Mouse (Mus musculus): Measurements from ENCODE around the gene Mllt3. TPM values are rescaled to one million over a fixed set of nuclear protein-coding genes. Genes with fewer than 3 reads are reported as not detected.
A peak's percentile ranks its signal among the peaks of the same experiment; 100 is the strongest.

The Mllt3 gene
- polyA plus RNA-seq, 1 experiment from 2014 or later: 72.4 TPM

- no peak for DNase-seq (ENCODE audit: low spot score)
- no peak overlapping the region for H3K9ac ChIP-seq (ENCODE audit: low read length)
- H3K36me3 ChIP-seq (ENCODE audit: control insufficient read depth, insufficient read depth, low read length): no peaks in the 10 kb centered on the region
- WGBS: 2% methylated on average over 18 of the region's 18 CpGs
- no peaks in the 10 kb centered on the region for H3K27me3 ChIP-seq (ENCODE audit: control insufficient read depth, insufficient read depth, low read length)
- H3K27ac ChIP-seq (ENCODE audit: low read depth, low read length): no peak overlapping the region
- H3K4me1 ChIP-seq (ENCODE audit: control insufficient read depth, insufficient read depth, low read length): peaks cover 10% of the 10 kb centered on the region
- H3K4me3 ChIP-seq (ENCODE audit: low read depth, low read length): peak overlapping the region; percentile 79
- H3K9me3 ChIP-seq (ENCODE audit: control insufficient read depth, low read length): no peaks in the 10 kb centered on the region
- peak overlapping the region; percentile 81 for H3K4me2 ChIP-seq (ENCODE audit: low read depth)
- no peak for ATAC-seq (ENCODE audit: insufficient read depth, low FRiP score, low TSS enrichment)
Measured at GRCm38 (mm10) chr4:88034387-88035157, 1.4 kb upstream of the Mllt3 start.

DNA sequence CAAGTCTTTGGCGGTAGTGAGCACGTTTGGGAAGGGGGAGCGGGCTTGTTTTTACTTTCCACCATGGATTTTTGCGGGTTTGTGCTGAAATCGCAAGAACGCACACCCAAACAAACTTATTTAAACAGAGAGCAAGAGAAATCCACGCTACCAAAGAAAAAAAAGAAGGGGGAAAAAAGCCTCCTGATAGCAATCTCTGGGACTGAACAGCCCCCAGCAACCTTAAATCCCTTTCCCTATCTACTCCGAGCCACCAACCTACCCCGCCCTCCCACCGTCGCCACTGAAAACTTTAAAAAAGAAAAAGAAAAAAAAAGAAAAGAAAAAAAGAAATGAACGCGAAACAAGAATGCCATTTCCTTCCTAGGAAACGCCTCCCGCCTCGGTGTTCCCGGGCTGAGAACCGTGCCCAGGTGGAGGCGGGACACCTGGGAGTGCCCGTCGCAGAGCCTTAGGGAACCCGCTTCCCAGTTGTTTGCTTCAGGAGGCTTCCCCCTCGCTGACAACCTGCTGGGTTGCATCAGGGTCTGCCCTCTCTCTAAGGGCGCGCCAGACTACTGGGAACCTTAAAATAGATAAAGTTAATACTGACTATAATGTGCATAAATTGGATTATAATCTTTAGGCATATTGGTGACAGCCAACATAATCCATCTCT, 694 bp upstream of the Mllt3 start:
- Histone ChIP-seq H3K4me3 (ENCODE audit: low read depth, low read length) (peak overlapping the region; percentile 79), H3K9ac (ENCODE audit: low read length) (peak overlapping the region; percentile 91), H3K9me3 (ENCODE audit: control insufficient read depth, low read length) (no peaks in the 10 kb centered on the region), H3K27ac (ENCODE audit: low read depth, low read length) (0 out of 2 replicates have a peak overlapping the region, but pooled peaks have one; percentile 95), H3K27me3 (ENCODE audit: control insufficient read depth, insufficient read depth, low read length) (no peaks in the 10 kb centered on the region), H3K4me1 (ENCODE audit: control insufficient read depth, insufficient read depth, low read length) (peaks cover 13% of the 10 kb centered on the region), H3K4me2 (ENCODE audit: low read depth) (peak overlapping the region; percentile 81), H3K36me3 (ENCODE audit: control insufficient read depth, insufficient read depth, low read length) (no peaks in the 10 kb centered on the region; the same call in 1 of the 2 replicates)
- no peak for ATAC-seq (ENCODE audit: insufficient read depth, low FRiP score, low TSS enrichment)
- no peak for DNase-seq (ENCODE audit: low spot score)
- WGBS: under 1% methylated on average over 25 of the region's 25 CpGs

GRCm38 (mm10) chr4:88032151-88033098, 739 bp downstream of the Mllt3 start:
- Histone ChIP-seq H3K27me3 (ENCODE audit: control insufficient read depth, insufficient read depth, low read length) (no peaks in the 10 kb centered on the region), H3K36me3 (ENCODE audit: control insufficient read depth, insufficient read depth, low read length) (no peaks in the 10 kb centered on the region; the same call in 1 of the 2 replicates), H3K4me3 (ENCODE audit: low read depth, low read length) (peak overlapping the region; percentile 79), H3K9me3 (ENCODE audit: control insufficient read depth, low read length) (no peaks in the 10 kb centered on the region), H3K27ac (ENCODE audit: low read depth, low read length) (peak overlapping the region; percentile 95), H3K4me1 (ENCODE audit: control insufficient read depth, insufficient read depth, low read length) (peaks cover 13% of the 10 kb centered on the region), H3K4me2 (ENCODE audit: low read depth) (peak overlapping the region; percentile 81), H3K9ac (ENCODE audit: low read length) (peak overlapping the region; percentile 91)
- under 1% methylated on average over 74 of the region's 100 CpGs for WGBS
- peak; percentile 77 for DNase-seq (ENCODE audit: low spot score)
- ATAC-seq (ENCODE audit: insufficient read depth, low FRiP score, low TSS enrichment): peak; percentile 79

DNA sequence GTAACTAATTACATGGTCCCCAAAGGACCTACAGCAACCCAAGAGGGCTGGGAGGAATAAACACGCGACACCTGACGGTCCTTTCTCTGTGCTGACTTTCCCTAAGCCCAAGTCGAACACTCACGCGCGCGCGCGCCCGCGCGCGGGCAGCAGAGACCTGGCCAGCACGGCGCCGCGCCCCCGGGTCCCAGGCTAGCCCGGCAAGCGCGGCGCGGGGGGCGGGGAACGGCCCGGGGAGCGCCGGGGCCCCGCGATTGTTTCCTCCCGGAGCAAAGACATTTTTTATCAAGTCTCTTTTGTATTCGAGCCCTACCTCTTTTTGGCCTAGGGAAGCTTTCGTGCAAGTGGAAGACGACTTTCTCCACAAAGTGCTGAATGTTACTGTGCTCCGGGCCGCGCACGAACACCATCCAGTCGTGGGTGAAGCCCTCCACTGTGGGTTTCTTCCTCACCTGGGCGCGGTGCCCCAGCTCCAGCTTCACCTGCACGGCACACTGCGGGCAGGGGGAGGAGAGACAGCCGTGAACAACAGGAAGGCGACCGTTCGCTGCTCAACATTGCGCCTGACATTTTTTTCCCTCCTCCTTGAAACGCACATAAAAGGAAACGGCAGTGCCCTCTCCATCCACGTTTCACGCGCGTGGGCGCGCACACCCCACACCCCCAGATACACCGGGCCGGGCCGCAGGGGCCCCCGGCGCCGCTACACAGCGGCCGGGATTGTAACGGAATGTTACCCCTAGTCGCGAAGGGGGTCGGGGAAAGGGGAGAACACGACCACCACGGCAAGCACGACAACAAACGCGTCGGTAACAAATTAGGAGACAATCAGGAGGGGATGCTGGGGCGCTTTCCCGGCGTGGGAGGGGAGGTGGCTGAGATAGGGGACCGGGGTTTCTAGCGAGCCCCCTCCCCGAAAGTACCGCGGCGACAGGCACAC, 1.7 kb downstream of the Mllt3 start:
- peaks cover 13% of the 10 kb centered on the region for H3K4me1 ChIP-seq (ENCODE audit: control insufficient read depth, insufficient read depth, low read length)
- no peaks in the 10 kb centered on the region for H3K27me3 ChIP-seq (ENCODE audit: control insufficient read depth, insufficient read depth, low read length)
- WGBS: under 1% methylated on average over 84 of the region's 84 CpGs
- peak overlapping the region; percentile 91 for H3K9ac ChIP-seq (ENCODE audit: low read length)
- H3K9me3 ChIP-seq (ENCODE audit: control insufficient read depth, low read length): no peaks in the 10 kb centered on the region
- ATAC-seq (ENCODE audit: insufficient read depth, low FRiP score, low TSS enrichment): no peak
- H3K4me3 ChIP-seq (ENCODE audit: low read depth, low read length): peak overlapping the region; percentile 79
- peak; percentile 75 for DNase-seq (ENCODE audit: low spot score)
- peak overlapping the region; percentile 81 for H3K4me2 ChIP-seq (ENCODE audit: low read depth)
- no peaks in the 10 kb centered on the region; the same call in 1 of the 2 replicates for H3K36me3 ChIP-seq (ENCODE audit: control insufficient read depth, insufficient read depth, low read length)
- peak overlapping the region; percentile 95 for H3K27ac ChIP-seq (ENCODE audit: low read depth, low read length)

- Histone ChIP-seq H3K27me3 (ENCODE audit: control insufficient read depth, insufficient read depth, low read length) (no peaks in the 10 kb centered on the region), H3K9ac (ENCODE audit: low read length) (no peak overlapping the region), H3K4me2 (ENCODE audit: low read depth) (no peak overlapping the region), H3K4me3 (ENCODE audit: low read depth, low read length) (no peak overlapping the region), H3K4me1 (ENCODE audit: control insufficient read depth, insufficient read depth, low read length) (peaks cover 5% of the 10 kb centered on the region), H3K36me3 (ENCODE audit: control insufficient read depth, insufficient read depth, low read length) (no peaks in the 10 kb centered on the region), H3K27ac (ENCODE audit: low read depth, low read length) (no peak overlapping the region), H3K9me3 (ENCODE audit: control insufficient read depth, low read length) (no peaks in the 10 kb centered on the region)
- ATAC-seq (ENCODE audit: insufficient read depth, low FRiP score, low TSS enrichment): no peak
- DNase-seq (ENCODE audit: low spot score): no peak
- WGBS: 90% methylated on average over 5 of the region's 5 CpGs
Measured at GRCm38 (mm10) chr4:88023567-88023966, 9.6 kb downstream of the Mllt3 start.

DNA sequence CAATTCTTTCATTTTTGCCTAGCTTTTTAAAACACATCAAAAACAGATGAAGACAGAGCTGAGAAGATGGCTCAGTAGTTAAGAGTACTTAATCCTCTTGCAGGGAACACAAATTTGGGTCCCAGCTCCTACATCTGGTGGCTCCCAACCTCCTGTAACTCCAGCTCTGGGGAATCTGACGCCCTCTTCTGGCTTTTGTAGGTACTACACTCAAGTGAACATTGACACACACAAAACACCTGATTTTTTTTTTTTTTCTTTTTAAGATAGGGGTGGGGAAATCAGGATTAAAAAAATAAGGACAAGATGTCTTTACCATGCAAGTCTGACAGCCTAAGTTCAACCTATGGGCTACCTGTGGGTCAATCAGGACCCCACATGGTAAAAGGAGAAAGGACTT, 10.5 kb downstream of the Mllt3 start:
- no peaks in the 10 kb centered on the region for H3K27me3 ChIP-seq (ENCODE audit: control insufficient read depth, insufficient read depth, low read length)
- no peak overlapping the region for H3K4me2 ChIP-seq (ENCODE audit: low read depth)
- DNase-seq (ENCODE audit: low spot score) (no peak), ATAC-seq (ENCODE audit: insufficient read depth, low FRiP score, low TSS enrichment) (no peak)
- H3K27ac ChIP-seq (ENCODE audit: low read depth, low read length): no peak overlapping the region
- no peaks in the 10 kb centered on the region for H3K36me3 ChIP-seq (ENCODE audit: control insufficient read depth, insufficient read depth, low read length)
- no peak overlapping the region for H3K4me3 ChIP-seq (ENCODE audit: low read depth, low read length)
- H3K9me3 ChIP-seq (ENCODE audit: control insufficient read depth, low read length): no peaks in the 10 kb centered on the region
- WGBS: 4% methylated on average over 1 of the region's 1 CpGs
- H3K4me1 ChIP-seq (ENCODE audit: control insufficient read depth, insufficient read depth, low read length): peaks cover 12% of the 10 kb centered on the region
- H3K9ac ChIP-seq (ENCODE audit: low read length): no peak overlapping the region

GRCm38 (mm10) chr4:88020421-88020820, 12.7 kb downstream of the Mllt3 start:
- no peak overlapping the region for H3K4me3 ChIP-seq (ENCODE audit: low read depth, low read length)
- ATAC-seq (ENCODE audit: insufficient read depth, low FRiP score, low TSS enrichment) (no peak), DNase-seq (ENCODE audit: low spot score) (no peak)
- WGBS: 70% methylated on average over 5 of the region's 5 CpGs
- H3K27me3 ChIP-seq (ENCODE audit: control insufficient read depth, insufficient read depth, low read length): no peaks in the 10 kb centered on the region
- H3K36me3 ChIP-seq (ENCODE audit: control insufficient read depth, insufficient read depth, low read length): no peaks in the 10 kb centered on the region
- H3K27ac ChIP-seq (ENCODE audit: low read depth, low read length): no peak overlapping the region
- H3K4me1 ChIP-seq (ENCODE audit: control insufficient read depth, insufficient read depth, low read length): peaks cover 15% of the 10 kb centered on the region
- no peaks in the 10 kb centered on the region for H3K9me3 ChIP-seq (ENCODE audit: control insufficient read depth, low read length)
- H3K9ac ChIP-seq (ENCODE audit: low read length): no peak overlapping the region
- no peak overlapping the region for H3K4me2 ChIP-seq (ENCODE audit: low read depth)

All from neural tube, embryonic 11.5 days (tissue).